Mouse (Mus musculus) cerebellum, adult 2 months (tissue): Measurements from ENCODE around the gene Mrs2. TPM values are rescaled to one million over a fixed set of nuclear protein-coding genes. Genes with fewer than 3 reads are reported as not detected.

Source experiments
- DNase-seq, 2 experiments: peaks; one replicate each; pipeline ENCODE4 v3.0.0; 2021
- H3K27ac ChIP-seq: fragments of 200-500 bp; 2 replicates; pipeline ENCODE4 v1.5.1; 2012; ENCODE audit warnings: low read length, control low read depth, inconsistent platforms; ENCODE audit not compliant: insufficient read depth
- H3K27me3 ChIP-seq: fragments of 200-500 bp; 2 replicates; pipeline ENCODE4 v1.6.1; 2012; ENCODE audit warnings: inconsistent platforms, mild to moderate bottlenecking, low read length, moderate library complexity; ENCODE audit not compliant: control insufficient read depth, insufficient read depth
- H3K4me1 ChIP-seq: fragments of 200-500 bp; 2 replicates; pipeline ENCODE4 v1.6.1; 2011; ENCODE audit warnings: low read length; ENCODE audit not compliant: control insufficient read depth, insufficient read depth
- H3K4me3 ChIP-seq: fragments of 200-500 bp; replicated peaks from 2 replicates; pipeline ENCODE3; 2011; ENCODE audit warnings: mild to moderate bottlenecking, low read depth, low read length, control low read depth; ENCODE audit not compliant: insufficient read depth
- CTCF ChIP-seq: fragments of 200-500 bp; IDR thresholded peaks from 2 replicates; pipeline ENCODE4 v1.5.1; 2011; ENCODE audit warnings: low read depth, mild to moderate bottlenecking, control low read depth, low read length, moderate library complexity, borderline replicate concordance; ENCODE audit not compliant: insufficient read depth
- POLR2A ChIP-seq: fragments of 200-500 bp; IDR thresholded peaks from 2 replicates; pipeline ENCODE4 v1.6.1; 2011; ENCODE audit warnings: low read length, control low read depth, borderline replicate concordance; ENCODE audit not compliant: insufficient read depth
- WGBS: fragments of 180-500 bp; shearing (Covaris S2); methylation state at CpG from one replicate; pipeline ENCODE4 v1.1.7; 2018; 5-methylcytosine and 5-hydroxymethylcytosine counted together
- polyA plus RNA-seq: library from polyadenylated mRNA; depleted of rRNA; stranded (reverse); fragments of >200 nt; gene quantifications from 2 replicates; pipeline ENCODE4 v1.2.3, GENCODE M21; 2012

Mrs2 gene
- polyA plus RNA-seq, 1 experiment, result 49.0 TPM

DNA sequence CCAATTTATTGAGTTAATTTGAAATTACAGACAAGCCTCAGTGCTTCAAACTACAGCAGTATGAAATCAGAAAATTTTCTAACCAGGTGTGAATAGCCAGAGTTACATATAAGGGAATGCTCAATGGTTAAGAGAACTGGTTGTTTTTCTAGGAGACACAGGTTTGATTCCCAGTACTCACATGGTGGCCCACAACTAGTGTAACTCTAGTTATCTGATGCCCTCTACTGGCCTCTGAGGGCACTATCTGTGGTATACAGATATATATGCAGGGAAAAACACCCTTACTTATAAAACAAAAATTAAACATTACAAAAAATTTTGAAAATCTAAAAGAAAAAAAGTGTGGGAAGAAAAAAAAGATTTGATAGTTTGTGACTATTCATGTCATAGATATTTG, 17.2 kb downstream of the Mrs2 start:
- H3K27me3 ChIP-seq, result no peaks in the 10 kb centered on the region
- no peak overlapping the region for H3K27ac ChIP-seq
- no peak overlapping the region for H3K4me3 ChIP-seq
- TF ChIP-seq POLR2A (no peak), CTCF (0 out of 2 replicates have a peak, but pooled peaks have one; percentile 3)
- H3K4me1 ChIP-seq, result no peaks in the 10 kb centered on the region
- no peak for DNase-seq

GRCm38 (mm10) chr13:24999538-24999937, 20.6 kb downstream of the Mrs2 start:
- no peak overlapping the region for H3K4me3 ChIP-seq
- no peaks in the 10 kb centered on the region for H3K27me3 ChIP-seq
- no peak for DNase-seq
- no peak for TF ChIP-seq CTCF
- TF ChIP-seq POLR2A, result no peak
- 94% methylated on average over 2 of the region's 2 CpGs for WGBS
- H3K4me1 ChIP-seq, result no peaks in the 10 kb centered on the region
- H3K27ac ChIP-seq, result no peak overlapping the region

DNA sequence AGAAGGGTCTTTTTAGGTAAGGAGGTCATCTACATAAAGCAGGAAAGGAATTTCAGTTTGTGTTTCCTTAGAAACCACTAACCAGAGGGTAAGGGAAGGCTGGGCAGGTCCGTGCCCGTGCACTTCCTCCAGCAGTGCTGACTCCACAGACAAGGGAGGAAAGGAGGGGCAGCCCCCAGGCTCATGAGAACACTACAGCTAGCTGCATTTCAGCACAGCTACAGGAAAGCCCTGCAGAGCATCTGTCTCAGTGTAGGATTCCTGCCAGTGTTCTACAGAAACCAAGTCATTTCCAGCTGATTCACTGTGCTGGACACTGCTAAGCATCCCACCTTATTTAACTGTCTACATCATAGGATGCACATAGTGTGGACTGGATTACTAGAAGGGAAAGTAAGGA, 27.0 kb downstream of the Mrs2 start:
- no peak for DNase-seq
- no peak overlapping the region for H3K27ac ChIP-seq
- H3K4me1 ChIP-seq, result peaks cover 5% of the 10 kb centered on the region; the same call in 1 of the 2 replicates
- H3K27me3 ChIP-seq, result no peaks in the 10 kb centered on the region
- WGBS, result 40% methylated on average over 2 of the region's 2 CpGs
- TF ChIP-seq POLR2A, result no peak
- TF ChIP-seq CTCF, result no peak
- H3K4me3 ChIP-seq, result no peak overlapping the region

DNA sequence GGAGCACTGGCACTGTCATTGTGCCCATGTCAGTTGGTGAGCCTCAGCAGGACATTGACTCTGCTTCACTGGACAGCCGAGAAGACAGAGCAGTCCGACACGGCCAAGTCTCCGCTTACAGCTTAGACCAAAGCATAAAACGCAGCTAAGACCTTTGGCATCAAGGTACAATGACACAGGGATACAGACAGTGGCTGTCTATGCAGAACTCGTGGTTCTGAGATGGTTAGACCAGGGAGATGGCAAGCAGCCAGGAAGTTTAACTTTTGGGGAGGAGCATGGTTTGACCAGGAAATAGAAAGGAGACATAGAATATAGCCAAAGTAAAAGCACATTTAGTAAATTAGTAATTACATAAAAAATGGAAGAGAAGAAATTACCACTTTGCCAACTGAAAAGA, 31.2 kb downstream of the Mrs2 start:
- TF ChIP-seq CTCF (no peak), POLR2A (no peak)
- DNase-seq, result no peak
- Histone ChIP-seq H3K27ac (no peak overlapping the region), H3K4me1 (peaks cover 5% of the 10 kb centered on the region; the same call in 1 of the 2 replicates), H3K27me3 (no peaks in the 10 kb centered on the region), H3K4me3 (no peak overlapping the region)
- 5% methylated on average over 6 of the region's 6 CpGs for WGBS

DNA sequence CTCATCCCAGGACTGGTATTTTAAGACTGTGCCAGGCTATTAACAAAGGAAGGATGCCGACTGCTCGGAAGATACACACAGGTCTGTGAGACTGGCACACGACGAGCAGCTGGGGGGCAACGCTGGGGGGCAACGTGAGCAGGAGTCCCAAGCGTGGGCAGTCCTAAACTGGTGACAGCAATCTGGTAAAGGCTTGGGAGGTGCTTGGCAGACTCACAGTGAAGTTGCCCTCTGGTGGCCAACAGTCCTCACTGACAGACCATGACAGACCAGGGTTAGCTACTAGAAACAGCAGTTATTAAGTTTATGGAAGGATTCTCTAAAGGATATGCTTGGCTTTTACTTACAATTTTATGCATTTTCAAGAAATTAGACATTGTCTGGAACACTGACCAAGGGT, 31.8 kb downstream of the Mrs2 start:
- Histone ChIP-seq H3K4me1 (peaks cover 5% of the 10 kb centered on the region; the same call in 1 of the 2 replicates), H3K27ac (no peak overlapping the region), H3K27me3 (no peaks in the 10 kb centered on the region), H3K4me3 (no peak overlapping the region)
- peak; percentile 54 for DNase-seq
- WGBS, result 8% methylated on average over 7 of the region's 7 CpGs
- no peak for TF ChIP-seq POLR2A
- peak; percentile 83 for TF ChIP-seq CTCF

GRCm38 (mm10) chr13:24985435-24985834, 34.7 kb downstream of the Mrs2 start:
- Histone ChIP-seq H3K27me3 (no peaks in the 10 kb centered on the region), H3K4me1 (peaks cover 5% of the 10 kb centered on the region; the same call in 1 of the 2 replicates), H3K27ac (no peak overlapping the region), H3K4me3 (no peak overlapping the region)
- 51% methylated on average over 2 of the region's 2 CpGs for WGBS
- TF ChIP-seq CTCF, result no peak
- TF ChIP-seq POLR2A, result no peak
- DNase-seq, result peak in 1 of 2 experiments; percentile 25

GRCm38 (mm10) chr13:24981031-24981430, 39.1 kb downstream of the Mrs2 start:
- 89% methylated on average over 6 of the region's 6 CpGs for WGBS
- no peak for TF ChIP-seq POLR2A
- TF ChIP-seq CTCF, result no peak
- H3K4me3 ChIP-seq, result no peak overlapping the region
- H3K27me3 ChIP-seq, result no peaks in the 10 kb centered on the region
- DNase-seq, result no peak
- no peaks in the 10 kb centered on the region for H3K4me1 ChIP-seq
- H3K27ac ChIP-seq, result no peak overlapping the region

GRCm38 (mm10) chr13:24977820-24978342, 42.3 kb downstream of the Mrs2 start:
- no peak for TF ChIP-seq POLR2A
- TF ChIP-seq CTCF, result no peak
- Histone ChIP-seq H3K4me3 (no peak overlapping the region), H3K27ac (no peak overlapping the region), H3K27me3 (no peaks in the 10 kb centered on the region), H3K4me1 (no peaks in the 10 kb centered on the region)
- DNase-seq, result no peak
- WGBS, result 76% methylated on average over 5 of the region's 5 CpGs
